Mouse (Mus musculus): Measurements from ENCODE around the gene Agtpbp1.

GRCm38 (mm10) chr13:59494619-59495262 is 90.3 kb downstream of the Agtpbp1 start:
- TF ChIP-seq CTCF (IDR thresholded peaks at IDR 0.05; ENCODE audit: control insufficient read depth, insufficient read depth, insufficient replicate concordance, low read depth, low read length): no peak
- no peak for TF ChIP-seq POLR2A (IDR thresholded peaks at IDR 0.05; ENCODE audit: control insufficient read depth, low read depth, low read length)
